Mouse (Mus musculus) left cerebral cortex, postnatal 14 days (tissue): ENCODE measurements around the gene Bzw2. TPM values are rescaled to one million over a fixed set of nuclear protein-coding genes. Genes with fewer than 3 reads are reported as not detected.

ENCODE experiments used
- total RNA-seq, 2 experiments: library from RNA; stranded (reverse); gene quantifications; 2 replicates each; pipeline ENCODE4 v1.2.3; 2021

Gene Bzw2
- total RNA-seq, 2 experiments from 2014 or later: 72.2 to 78.2 TPM

Other genes with a start within 250 kb of the Bzw2 start
- not detected for gene Agr3, start 232.5 kb downstream of the Bzw2 start, total RNA-seq
- not detected for gene Agr2, start 165.2 kb downstream of the Bzw2 start, total RNA-seq
- gene Tspan13, start 115.6 kb downstream of the Bzw2 start, total RNA-seq: 100 to 1,000 TPM; 221 to 230 TPM
- gene Ankmy2, start 966 bp downstream of the Bzw2 start, total RNA-seq: 10 to 100 TPM; 50.3 to 53.3 TPM
- not detected for gene Lrrc72, start 95.3 kb upstream of the Bzw2 start, total RNA-seq
- gene Sostdc1, start 156.1 kb upstream of the Bzw2 start, total RNA-seq: 1 to 10 TPM; 5.5 TPM
- 10 to 100 TPM; 10.1 to 13.6 TPM for gene Ispd, start 223.4 kb upstream of the Bzw2 start, total RNA-seq
- 1 to 10 TPM; 2.2 to 2.3 TPM for gene D630036H23Rik, start 224.1 kb upstream of the Bzw2 start, total RNA-seq